Mouse (Mus musculus) hindbrain, postnatal 0 days (tissue): ENCODE measurements at regions not wholly inside any gene's neighbourhood (a gene's known extent, or its start where the extent isn't known, plus 50 kb on each side); places are given as distances from the start of the nearest gene placed in this dataset.
A peak's percentile ranks its signal among the peaks of the same experiment; 100 is the strongest.

Experiments
- ATAC-seq: fragments of 200-750 bp; cut with Nextera tagmentation; 2 replicates; pipeline ENCODE4 v1.8.0; 2017; ENCODE audit warnings: mild to moderate bottlenecking, moderate TSS enrichment, moderate library complexity
- DNase-seq: peaks from one replicate; pipeline ENCODE4 v3.0.0-alpha.2; 2015; ENCODE audit warnings: low spot score
- H3K27ac ChIP-seq: fragments of 300-500 bp; sonication (generic); 2 replicates; pipeline ENCODE4 v1.5.1; 2014; ENCODE audit warnings: mild to moderate bottlenecking
- H3K27me3 ChIP-seq: fragments of 300-500 bp; sonication (generic); 2 replicates; pipeline ENCODE4 v1.6.1; 2014; ENCODE audit warnings: low read length, mixed read lengths; ENCODE audit not compliant: insufficient read depth
- H3K36me3 ChIP-seq: fragments of 300-500 bp; sonication (generic); 2 replicates; pipeline ENCODE4 v1.6.1; 2014; ENCODE audit warnings: low read length, mixed read lengths; ENCODE audit not compliant: insufficient read depth
- H3K4me1 ChIP-seq: fragments of 300-500 bp; sonication (generic); 2 replicates; pipeline ENCODE4 v1.6.1; 2014; ENCODE audit warnings: antibody characterized with exemption, low read length, mixed read lengths; ENCODE audit not compliant: insufficient read depth
- H3K4me2 ChIP-seq: fragments of 300-500 bp; sonication (generic); 2 replicates; pipeline ENCODE4 v1.6.1; 2014; ENCODE audit warnings: low read depth, mild to moderate bottlenecking, low read length, moderate library complexity, mixed read lengths
- H3K4me3 ChIP-seq: fragments of 300-500 bp; sonication (generic); 2 replicates; pipeline ENCODE4 v1.5.1; 2014; ENCODE audit warnings: low read length
- H3K9ac ChIP-seq: fragments of 300-500 bp; sonication (generic); replicated peaks from 2 replicates; pipeline ENCODE4 v1.6.1; 2014; ENCODE audit warnings: mild to moderate bottlenecking, low read length, moderate library complexity, mixed read lengths
- H3K9me3 ChIP-seq: fragments of 300-500 bp; sonication (generic); 2 replicates; pipeline ENCODE4 v1.6.1; 2016; ENCODE audit warnings: low read length, mixed read lengths
- CTCF ChIP-seq: IDR thresholded peaks from 2 replicates; pipeline ENCODE4 v1.5.1; 2016; ENCODE audit warnings: antibody characterized with exemption, control low read depth, low read depth
- WGBS: fragments of 180-500 bp; shearing (Covaris S2); extraction: QIAGEN DNeasy Blood & Tissue Kit; methylation state at CpG from one replicate; pipeline ENCODE4 v1.1.7; 2014; 5-methylcytosine and 5-hydroxymethylcytosine counted together

- DNase-seq (no peak), ATAC-seq (no peak)
- H3K36me3 ChIP-seq: no peaks in the 10 kb centered on the region
- no peak for TF ChIP-seq CTCF
- no peak overlapping the region for H3K4me3 ChIP-seq
- H3K27me3 ChIP-seq: no peaks in the 10 kb centered on the region
- H3K9me3 ChIP-seq: no peaks in the 10 kb centered on the region
- H3K9ac ChIP-seq: no peak overlapping the region
- H3K4me1 ChIP-seq: no peaks in the 10 kb centered on the region
- H3K4me2 ChIP-seq: no peak overlapping the region
- 78% methylated on average over 1 of the region's 1 CpGs for WGBS
- no peak overlapping the region for H3K27ac ChIP-seq
Measured at GRCm38 (mm10) chr3:148167556-148167955, 822.8 kb downstream of the Adgrl2 start.

- DNase-seq: no peak
- 0 out of 2 replicates have a peak, but pooled peaks cover under 1% of the 10 kb centered on the region for H3K9me3 ChIP-seq
- no peak for TF ChIP-seq CTCF
- 66% methylated on average over 3 of the region's 3 CpGs for WGBS
- H3K9ac ChIP-seq: no peak overlapping the region
- H3K27me3 ChIP-seq: no peaks in the 10 kb centered on the region
- ATAC-seq: no peak
- no peaks in the 10 kb centered on the region for H3K36me3 ChIP-seq
- H3K4me2 ChIP-seq: no peak overlapping the region
- no peak overlapping the region for H3K27ac ChIP-seq
- no peak overlapping the region for H3K4me3 ChIP-seq
- no peaks in the 10 kb centered on the region for H3K4me1 ChIP-seq
Measured at GRCm38 (mm10) chr3:148159059-148159458, 831.3 kb downstream of the Adgrl2 start.

GRCm38 (mm10) chr3:148158533-148158932, 831.8 kb downstream of the Adgrl2 start:
- H3K27me3 ChIP-seq: no peaks in the 10 kb centered on the region
- no peak overlapping the region for H3K27ac ChIP-seq
- WGBS: 94% methylated on average over 2 of the region's 2 CpGs
- 0 out of 2 replicates have a peak, but pooled peaks cover 2% of the 10 kb centered on the region for H3K9me3 ChIP-seq
- DNase-seq (no peak), ATAC-seq (no peak)
- no peak overlapping the region for H3K4me2 ChIP-seq
- no peaks in the 10 kb centered on the region for H3K36me3 ChIP-seq
- H3K9ac ChIP-seq: no peak overlapping the region
- no peaks in the 10 kb centered on the region for H3K4me1 ChIP-seq
- no peak for TF ChIP-seq CTCF
- no peak overlapping the region for H3K4me3 ChIP-seq

- WGBS: 58% methylated on average over 2 of the region's 2 CpGs
- H3K36me3 ChIP-seq: no peaks in the 10 kb centered on the region
- no peaks in the 10 kb centered on the region for H3K9me3 ChIP-seq
- H3K4me1 ChIP-seq: no peaks in the 10 kb centered on the region
- no peaks in the 10 kb centered on the region for H3K27me3 ChIP-seq
- H3K4me2 ChIP-seq: no peak overlapping the region
- no peak overlapping the region for H3K4me3 ChIP-seq
- no peak for TF ChIP-seq CTCF
- ATAC-seq: no peak
- no peak for DNase-seq
- H3K27ac ChIP-seq: no peak overlapping the region
- H3K9ac ChIP-seq: no peak overlapping the region
Measured at GRCm38 (mm10) chr3:148143776-148144175, 846.6 kb downstream of the Adgrl2 start.

GRCm38 (mm10) chr3:148136791-148137251, 853.5 kb downstream of the Adgrl2 start:
- Histone ChIP-seq H3K36me3 (no peaks in the 10 kb centered on the region), H3K27ac (no peak overlapping the region), H3K9me3 (no peaks in the 10 kb centered on the region), H3K27me3 (no peaks in the 10 kb centered on the region), H3K4me2 (no peak overlapping the region), H3K4me1 (no peaks in the 10 kb centered on the region), H3K9ac (no peak overlapping the region), H3K4me3 (no peak overlapping the region)
- peak; percentile 40 for DNase-seq
- TF ChIP-seq CTCF: no peak
- 52% methylated on average over 3 of the region's 3 CpGs for WGBS
- no peak for ATAC-seq

DNA sequence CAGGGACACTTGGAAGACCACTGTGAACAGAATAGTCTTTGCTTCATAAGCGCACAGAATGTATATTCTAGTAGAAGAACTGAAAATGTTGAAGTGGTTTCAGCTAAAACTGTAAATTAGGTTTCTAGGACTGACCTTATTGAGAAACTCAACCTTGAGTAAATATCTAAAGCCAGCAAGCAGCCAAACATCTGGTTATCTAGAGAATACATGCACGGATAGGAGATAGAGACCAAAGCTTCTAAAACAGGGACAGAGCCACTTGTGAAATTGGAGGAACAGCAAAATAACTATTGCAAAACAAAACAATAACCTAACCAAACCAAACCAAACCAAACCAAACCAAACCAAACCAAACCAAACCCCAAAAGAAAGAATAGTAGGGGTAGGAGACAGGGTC, 855.7 kb downstream of the Adgrl2 start:
- DNase-seq (no peak), ATAC-seq (no peak)
- Histone ChIP-seq H3K4me1 (no peaks in the 10 kb centered on the region), H3K9me3 (no peaks in the 10 kb centered on the region), H3K4me3 (no peak overlapping the region), H3K27ac (no peak overlapping the region), H3K4me2 (no peak overlapping the region), H3K9ac (no peak overlapping the region), H3K27me3 (no peaks in the 10 kb centered on the region), H3K36me3 (no peaks in the 10 kb centered on the region)
- WGBS: 95% methylated on average over 2 of the region's 2 CpGs
- no peak for TF ChIP-seq CTCF

DNA sequence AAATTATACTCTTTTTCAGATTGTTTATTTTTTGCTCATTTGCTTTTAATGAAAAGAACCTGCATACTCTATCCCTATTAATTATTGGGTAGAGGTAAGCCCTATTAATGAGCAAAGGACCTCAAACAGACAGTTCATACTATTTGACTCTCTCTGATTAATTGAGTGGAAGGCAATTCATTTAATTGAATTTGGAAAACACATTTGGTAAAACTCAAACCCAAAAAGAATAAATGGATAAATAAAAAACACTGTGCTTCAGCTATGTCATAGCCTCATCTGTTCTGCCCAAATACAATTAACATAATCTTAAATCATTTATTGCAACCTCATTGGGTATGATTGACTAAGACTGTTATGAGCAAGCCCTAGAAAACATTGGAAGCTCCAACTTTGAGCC, 874.8 kb downstream of the Adgrl2 start:
- Histone ChIP-seq H3K27ac (no peak overlapping the region), H3K4me3 (no peak overlapping the region), H3K36me3 (no peaks in the 10 kb centered on the region), H3K9me3 (no peaks in the 10 kb centered on the region; the same call in 1 of the 2 replicates), H3K9ac (no peak overlapping the region), H3K27me3 (no peaks in the 10 kb centered on the region), H3K4me1 (no peaks in the 10 kb centered on the region), H3K4me2 (no peak overlapping the region)
- TF ChIP-seq CTCF: no peak
- no peak for ATAC-seq
- no peak for DNase-seq
